Mouse (Mus musculus): ENCODE results near the gene Akap12. TPM values are rescaled to one million over a fixed set of nuclear protein-coding genes. Genes with fewer than 3 reads are reported as not detected.

Akap12 gene
- polyA plus RNA-seq (2015; fragmentation: Nextera tagmentation; extraction: Ambion mirVana) = 29.7 and 30.9 TPM in 2 replicates

DNA sequence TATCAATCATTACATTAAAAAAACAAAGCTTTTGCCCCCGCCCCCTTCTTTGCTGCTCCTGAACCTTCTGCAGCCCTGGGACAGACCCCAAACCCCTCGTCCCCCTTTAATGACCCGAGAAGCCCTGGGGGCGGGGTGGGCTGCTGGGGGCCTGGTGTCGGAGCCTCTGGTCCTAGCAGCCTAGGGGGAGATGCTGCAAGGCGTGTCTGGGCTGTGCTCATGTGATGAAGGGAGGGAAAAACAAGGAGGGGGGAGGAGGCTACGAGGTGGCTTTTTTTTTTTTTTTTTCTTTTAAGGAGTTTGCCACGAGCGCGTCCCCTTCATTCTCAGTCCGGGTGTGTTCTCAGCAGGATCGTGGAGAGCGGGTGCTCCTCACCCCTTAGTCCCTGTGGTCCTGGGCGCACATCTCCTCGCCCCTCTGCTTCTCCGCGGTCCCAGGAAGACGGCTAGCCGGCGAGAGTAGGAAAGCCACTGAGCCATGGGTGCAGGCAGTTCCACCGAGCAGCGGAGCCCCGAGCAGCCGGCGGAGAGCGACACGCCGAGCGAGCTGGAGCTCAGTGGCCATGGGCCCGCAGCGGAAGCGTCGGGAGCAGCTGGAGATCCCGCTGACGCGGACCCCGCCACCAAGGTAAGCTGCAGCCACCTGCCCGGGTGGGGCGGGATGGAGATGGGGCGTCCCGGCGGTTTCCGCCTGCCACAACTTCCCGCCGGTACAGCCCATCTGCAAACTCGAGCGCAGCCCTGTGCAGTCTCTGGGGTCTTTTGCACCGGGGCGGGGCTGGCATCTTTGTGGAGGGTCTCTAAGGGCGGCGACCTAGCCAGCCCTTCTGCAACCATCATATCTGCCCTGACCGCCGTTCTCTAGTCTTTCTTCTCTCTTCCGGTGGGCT lies at the start of gene Akap12:
Akap12 (plus strand) TSS at position 340 of the 890 bp plus-strand sequence.
- ATAC-seq (ENCODE audit: low FRiP score, low read depth) = peak; percentile 66
- H3K4me1 ChIP-seq = peaks cover 16% of the 10 kb centered on the region
- peak within 1 kb of the TSS; percentile 94 for H3K4me2 ChIP-seq (replicated peaks)
- H3K36me3 ChIP-seq = no peaks in the 10 kb centered on the region
- WGBS = under 1% methylated on average over 53 of the region's 54 CpGs
- peaks cover 4% of the 10 kb centered on the region; the same call in 1 of the 2 replicates for H3K27me3 ChIP-seq
- H3K27ac ChIP-seq = no peak within 1 kb of the TSS
- no peaks in the 10 kb centered on the region for H3K9me3 ChIP-seq
- peak within 1 kb of the TSS; percentile 79 for H3K9ac ChIP-seq
- peak within 1 kb of the TSS; percentile 65 for H3K4me3 ChIP-seq

DNA sequence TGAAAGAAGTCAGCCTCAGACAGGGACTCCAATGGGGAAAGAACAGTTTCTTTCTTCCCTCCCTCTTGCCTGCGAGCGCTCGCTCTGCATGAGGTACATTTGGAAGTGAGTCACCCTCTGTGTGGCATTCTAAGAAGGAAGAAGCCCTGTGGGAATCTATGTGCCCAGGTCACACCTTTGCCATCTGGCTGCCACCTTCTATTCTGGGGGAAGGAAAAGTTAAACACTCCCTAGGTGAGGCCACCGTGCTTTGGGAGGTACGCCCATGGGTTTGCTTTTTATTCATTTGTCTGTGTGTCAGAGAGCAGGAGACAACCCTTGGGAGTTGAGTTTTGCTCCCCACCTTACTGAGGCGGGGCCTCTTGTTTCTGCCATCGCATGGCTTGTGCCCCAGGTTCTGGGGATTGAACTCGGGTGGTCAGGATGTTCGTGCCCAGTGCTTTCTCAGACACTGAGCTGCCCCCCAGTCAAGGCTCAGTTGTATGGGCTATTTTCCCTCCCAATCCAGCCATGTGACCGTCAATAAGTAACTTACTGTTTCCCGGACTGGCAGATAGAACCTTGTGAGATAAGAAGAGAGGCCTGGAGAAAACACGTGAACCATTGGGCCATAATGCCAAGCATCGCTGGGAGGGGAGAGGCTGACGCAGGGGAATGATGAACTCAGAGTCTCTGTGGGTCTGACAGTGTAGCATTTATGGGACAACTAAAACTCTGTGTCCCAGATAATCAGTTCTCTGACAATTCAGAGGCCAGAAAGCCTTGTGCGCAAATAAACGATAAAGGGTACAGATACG lies 35.4 kb upstream of the Akap12 start:
- Histone ChIP-seq H3K4me1 (no peaks in the 10 kb centered on the region), H3K9me3 (no peaks in the 10 kb centered on the region), H3K27me3 (no peaks in the 10 kb centered on the region), H3K27ac (no peak overlapping the region), H3K9ac (no peak overlapping the region), H3K4me2 (replicated peaks) (no peak overlapping the region), H3K36me3 (no peaks in the 10 kb centered on the region), H3K4me3 (no peak overlapping the region)
- ATAC-seq (ENCODE audit: low FRiP score, low read depth) = no peak
- 83% methylated on average over 17 of the region's 17 CpGs for WGBS

DNA sequence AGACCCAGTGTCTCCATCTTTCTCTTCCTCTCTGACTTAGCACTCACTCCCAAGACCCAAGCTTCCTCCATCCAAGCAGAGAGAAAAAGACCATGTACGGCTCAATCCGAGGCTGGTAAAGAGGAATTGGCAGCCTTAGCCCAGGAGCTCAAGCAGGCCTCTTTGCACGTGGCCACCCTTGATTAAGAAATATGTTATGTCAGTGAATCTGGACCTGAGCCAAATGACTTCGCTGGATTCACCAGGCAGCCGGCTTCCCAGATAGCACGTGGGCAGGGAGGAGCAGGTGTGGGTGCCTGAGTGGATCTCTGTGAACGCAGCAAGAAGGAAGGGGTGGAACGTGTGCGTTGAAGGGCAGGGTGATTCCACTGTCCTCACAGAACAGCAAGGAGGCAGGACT lies 33.1 kb upstream of the Akap12 start:
- H3K4me2 ChIP-seq (replicated peaks) = no peak overlapping the region
- no peak for ATAC-seq (ENCODE audit: low FRiP score, low read depth)
- no peaks in the 10 kb centered on the region for H3K4me1 ChIP-seq
- WGBS = 54% methylated on average over 9 of the region's 9 CpGs
- no peaks in the 10 kb centered on the region for H3K36me3 ChIP-seq
- no peaks in the 10 kb centered on the region for H3K9me3 ChIP-seq
- no peak overlapping the region for H3K9ac ChIP-seq
- H3K27me3 ChIP-seq = no peaks in the 10 kb centered on the region
- no peak overlapping the region for H3K27ac ChIP-seq
- H3K4me3 ChIP-seq = no peak overlapping the region

DNA sequence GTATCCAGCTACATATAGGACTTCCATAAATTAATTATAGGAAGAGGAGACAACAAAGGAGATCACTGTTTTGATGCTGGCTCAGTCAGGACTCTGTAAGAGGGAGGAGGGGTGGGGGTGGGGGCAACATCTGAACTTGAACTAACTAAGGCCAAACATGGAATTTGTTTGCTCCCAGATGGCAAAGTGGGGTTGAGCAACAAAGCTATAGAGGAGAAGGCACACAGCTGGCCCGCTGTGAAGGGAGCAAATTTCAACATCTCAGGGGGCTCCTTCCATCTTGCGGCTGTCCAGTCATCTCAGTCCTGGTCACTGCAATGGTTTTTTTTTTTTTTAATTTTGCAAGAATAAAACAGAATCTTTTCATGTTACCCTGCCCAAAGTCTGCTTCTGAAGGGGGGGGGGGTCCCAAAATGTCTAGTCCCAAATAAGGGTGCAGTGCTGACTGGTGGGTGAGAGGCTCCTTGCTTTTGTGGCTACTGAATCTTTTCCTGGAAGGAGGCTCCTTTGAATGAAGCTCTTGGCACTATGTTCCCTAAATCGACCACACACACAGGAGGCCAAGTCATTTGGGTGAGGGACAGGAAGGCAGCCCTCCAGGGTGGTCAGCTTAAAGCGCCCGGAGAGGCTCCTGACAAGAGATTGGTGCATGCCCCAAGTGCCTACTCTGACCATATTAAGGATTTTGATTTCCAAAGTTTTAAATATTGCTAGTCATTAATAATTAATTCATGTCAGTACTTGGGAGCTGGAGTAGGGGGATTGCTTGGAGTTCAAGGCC lies 26.2 kb upstream of the Akap12 start:
- Histone ChIP-seq H3K36me3 (no peaks in the 10 kb centered on the region), H3K4me2 (replicated peaks) (no peak overlapping the region), H3K4me3 (no peak overlapping the region), H3K9me3 (no peaks in the 10 kb centered on the region), H3K9ac (no peak overlapping the region), H3K4me1 (no peaks in the 10 kb centered on the region), H3K27me3 (no peaks in the 10 kb centered on the region), H3K27ac (no peak overlapping the region)
- no peak for ATAC-seq (ENCODE audit: low FRiP score, low read depth)
- 70% methylated on average over 5 of the region's 5 CpGs for WGBS

DNA sequence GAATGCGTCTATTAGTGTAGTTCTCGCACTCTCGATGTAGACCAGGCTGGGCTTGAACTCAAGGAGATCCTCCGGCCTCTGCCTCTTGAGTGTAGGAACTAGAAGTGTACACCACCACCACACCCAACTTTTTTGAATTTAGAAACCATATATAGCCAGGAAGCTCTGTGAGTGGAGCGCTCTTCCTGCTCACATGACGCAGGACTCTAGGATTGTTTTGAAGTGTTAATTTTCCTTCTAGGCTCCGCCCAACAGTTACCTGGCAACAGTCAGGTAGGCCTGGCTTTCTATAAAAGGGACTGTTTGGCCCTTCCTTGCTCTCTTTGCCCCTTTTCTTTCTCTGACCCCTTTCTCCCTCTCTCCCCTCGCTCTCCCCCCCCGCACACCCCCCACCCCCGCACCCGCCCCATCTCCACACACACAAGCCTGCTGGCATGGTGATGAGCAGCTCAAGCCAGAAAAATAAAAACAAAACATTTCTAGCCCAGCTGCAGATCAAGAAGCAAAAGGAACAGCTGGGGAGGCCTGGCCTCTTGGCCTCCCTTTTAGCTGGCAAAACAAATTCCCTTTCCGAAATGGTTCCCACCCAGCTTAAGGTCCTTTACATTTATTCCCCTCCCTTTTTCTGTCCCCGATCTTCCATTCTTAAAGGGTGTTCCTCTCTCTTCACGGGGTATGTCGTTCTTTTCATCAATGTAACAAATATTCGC lies 22.4 kb upstream of the Akap12 start:
- WGBS = 88% methylated on average over 15 of the region's 16 CpGs
- Histone ChIP-seq H3K36me3 (no peaks in the 10 kb centered on the region), H3K9me3 (no peaks in the 10 kb centered on the region), H3K4me3 (no peak overlapping the region), H3K4me1 (no peaks in the 10 kb centered on the region), H3K27ac (no peak overlapping the region), H3K4me2 (replicated peaks) (no peak overlapping the region), H3K9ac (no peak overlapping the region), H3K27me3 (no peaks in the 10 kb centered on the region)
- ATAC-seq (ENCODE audit: low FRiP score, low read depth) = no peak

DNA sequence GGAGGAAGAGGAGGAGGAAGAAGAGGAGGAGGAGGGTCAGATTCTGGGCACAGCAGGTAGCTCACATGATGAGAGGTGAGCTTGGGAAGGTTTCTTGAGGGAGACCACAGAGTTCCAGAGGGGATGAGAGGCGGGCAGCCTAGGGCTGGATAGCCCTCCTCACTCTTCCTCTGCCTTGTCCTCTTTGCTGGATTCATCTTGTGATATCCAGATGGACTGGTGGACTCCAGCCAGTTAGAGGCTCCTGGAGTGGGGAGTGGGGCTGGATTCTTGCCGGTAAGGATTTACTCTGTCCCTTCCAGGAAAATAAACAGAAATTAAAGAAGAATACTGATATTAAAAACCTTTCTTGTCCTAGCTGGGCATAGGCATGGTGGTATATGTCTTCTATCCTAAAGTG lies 20.4 kb upstream of the Akap12 start:
- Histone ChIP-seq H3K4me2 (replicated peaks) (no peak overlapping the region), H3K27ac (no peak overlapping the region), H3K27me3 (no peaks in the 10 kb centered on the region), H3K4me3 (no peak overlapping the region), H3K9me3 (no peaks in the 10 kb centered on the region), H3K4me1 (no peaks in the 10 kb centered on the region), H3K36me3 (no peaks in the 10 kb centered on the region), H3K9ac (no peak overlapping the region)
- ATAC-seq (ENCODE audit: low FRiP score, low read depth) = no peak
- 79% methylated on average over 2 of the region's 2 CpGs for WGBS

DNA sequence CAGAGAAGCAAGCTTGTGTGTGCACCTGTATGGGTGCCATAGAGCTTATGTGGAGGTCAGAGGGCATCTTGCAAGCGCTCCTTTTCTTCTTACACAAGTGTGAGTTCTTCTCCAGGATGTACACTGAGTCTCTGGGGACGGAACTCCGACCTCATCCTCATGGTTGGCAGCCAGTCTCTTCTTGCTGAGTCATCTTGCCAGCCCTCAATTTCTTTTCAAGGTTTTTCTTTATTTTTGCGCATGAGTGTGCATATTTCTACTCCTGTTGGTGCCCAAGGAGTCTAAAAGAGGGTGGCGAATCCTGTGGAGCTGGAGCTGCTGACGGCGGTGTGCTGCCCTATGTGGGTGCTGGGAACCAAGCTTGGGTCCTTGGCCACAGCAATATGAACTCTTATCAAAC lies 19.8 kb upstream of the Akap12 start:
- Histone ChIP-seq H3K4me1 (no peaks in the 10 kb centered on the region), H3K36me3 (no peaks in the 10 kb centered on the region), H3K27ac (no peak overlapping the region), H3K4me3 (no peak overlapping the region), H3K27me3 (no peaks in the 10 kb centered on the region), H3K9me3 (no peaks in the 10 kb centered on the region), H3K4me2 (replicated peaks) (no peak overlapping the region), H3K9ac (no peak overlapping the region)
- no peak for ATAC-seq (ENCODE audit: low FRiP score, low read depth)
- 91% methylated on average over 7 of the region's 7 CpGs for WGBS

DNA sequence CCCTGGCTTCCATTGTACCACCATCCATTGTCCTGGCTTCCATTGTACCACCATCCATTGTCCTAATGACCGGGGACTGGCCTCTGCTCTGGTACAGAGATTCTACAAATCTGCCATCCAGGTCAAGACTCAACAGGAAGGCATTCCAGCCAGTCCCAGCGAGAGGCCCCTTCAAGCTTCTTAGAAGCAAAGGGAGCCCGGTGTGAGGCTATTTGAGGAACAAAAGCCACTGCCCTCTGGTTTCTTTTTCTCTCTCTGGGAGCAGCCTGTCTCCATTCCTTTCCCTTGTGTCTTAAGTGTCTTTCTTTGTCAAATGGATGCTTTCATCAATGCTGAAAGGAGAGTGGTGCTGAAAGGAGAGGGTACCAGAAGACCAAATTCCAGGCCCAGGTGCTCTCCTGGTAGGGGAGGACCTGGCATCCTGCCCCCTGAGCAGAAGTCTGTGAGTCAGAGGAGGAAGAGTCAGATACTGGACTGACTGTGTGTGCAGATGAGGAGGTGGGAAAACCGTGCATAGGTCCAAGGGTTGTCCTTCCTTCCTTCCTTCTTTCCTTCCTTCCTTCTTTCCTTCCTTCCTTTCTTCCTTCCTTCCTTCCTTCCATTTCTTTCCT lies 16.8 kb upstream of the Akap12 start:
- 51% methylated on average over 4 of the region's 4 CpGs for WGBS

DNA sequence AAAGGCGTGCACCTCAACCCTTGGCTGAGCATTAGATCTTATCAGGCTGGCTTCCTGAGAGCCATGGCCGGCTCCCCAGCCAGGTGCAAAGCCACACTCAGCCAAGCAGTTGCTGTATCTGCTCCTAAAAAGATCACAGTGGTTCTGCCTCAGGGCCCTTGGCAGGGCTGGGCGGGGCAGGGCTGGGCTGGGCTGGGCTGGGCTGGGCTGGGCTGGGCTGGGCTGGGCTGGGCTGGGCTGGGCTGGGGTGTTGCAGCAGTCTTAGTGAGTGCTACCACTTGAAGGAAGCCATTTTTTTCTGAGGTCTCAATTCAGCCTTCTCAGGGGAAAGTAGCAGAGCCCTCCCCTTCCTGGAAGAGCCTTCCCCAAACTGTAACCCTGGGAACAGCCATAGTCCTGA lies 15.5 kb upstream of the Akap12 start:
- H3K36me3 ChIP-seq = no peaks in the 10 kb centered on the region
- H3K27ac ChIP-seq = no peak overlapping the region
- no peak overlapping the region for H3K4me3 ChIP-seq
- WGBS = 67% methylated on average over 3 of the region's 3 CpGs
- ATAC-seq (ENCODE audit: low FRiP score, low read depth) = no peak
- H3K4me2 ChIP-seq (replicated peaks) = no peak overlapping the region
- no peaks in the 10 kb centered on the region for H3K4me1 ChIP-seq
- no peaks in the 10 kb centered on the region for H3K27me3 ChIP-seq
- H3K9me3 ChIP-seq = no peaks in the 10 kb centered on the region
- H3K9ac ChIP-seq = no peak overlapping the region

More for the DNA sequence above, 16.8 kb upstream of the Akap12 start:
- Histone ChIP-seq H3K9me3 (no peaks in the 10 kb centered on the region), H3K4me1 (no peaks in the 10 kb centered on the region), H3K4me3 (no peak overlapping the region), H3K9ac (no peak overlapping the region), H3K4me2 (replicated peaks) (no peak overlapping the region), H3K36me3 (no peaks in the 10 kb centered on the region), H3K27me3 (no peaks in the 10 kb centered on the region), H3K27ac (no peak overlapping the region)
- ATAC-seq (ENCODE audit: low FRiP score, low read depth) = no peak

DNA sequence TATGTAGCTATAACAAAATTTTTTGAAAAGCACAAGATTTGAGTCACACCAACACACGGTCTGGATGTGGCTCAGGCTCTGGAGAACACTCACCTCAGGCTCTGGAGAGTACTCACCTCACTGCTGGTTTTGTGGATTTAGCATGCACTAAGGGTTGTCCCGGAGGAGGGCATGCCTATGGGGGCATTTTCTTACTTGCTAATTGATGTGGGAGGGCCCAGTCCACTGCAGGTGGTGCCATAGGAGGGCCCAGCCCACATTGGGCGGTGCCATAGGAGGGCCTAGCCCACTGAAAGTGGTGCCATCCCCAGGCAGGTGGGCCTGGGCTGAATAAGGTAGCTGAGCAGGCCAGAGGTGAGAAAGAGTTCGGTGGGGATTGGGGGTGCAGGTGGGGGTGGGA lies 12.6 kb upstream of the Akap12 start:
- H3K4me1 ChIP-seq = no peaks in the 10 kb centered on the region
- no peak overlapping the region for H3K4me2 ChIP-seq (replicated peaks)
- ATAC-seq (ENCODE audit: low FRiP score, low read depth) = no peak
- no peak overlapping the region for H3K4me3 ChIP-seq
- H3K36me3 ChIP-seq = no peaks in the 10 kb centered on the region
- H3K27ac ChIP-seq = no peak overlapping the region
- no peaks in the 10 kb centered on the region for H3K27me3 ChIP-seq
- no peak overlapping the region for H3K9ac ChIP-seq
- WGBS = 75% methylated on average over 4 of the region's 4 CpGs
- H3K9me3 ChIP-seq = no peaks in the 10 kb centered on the region

DNA sequence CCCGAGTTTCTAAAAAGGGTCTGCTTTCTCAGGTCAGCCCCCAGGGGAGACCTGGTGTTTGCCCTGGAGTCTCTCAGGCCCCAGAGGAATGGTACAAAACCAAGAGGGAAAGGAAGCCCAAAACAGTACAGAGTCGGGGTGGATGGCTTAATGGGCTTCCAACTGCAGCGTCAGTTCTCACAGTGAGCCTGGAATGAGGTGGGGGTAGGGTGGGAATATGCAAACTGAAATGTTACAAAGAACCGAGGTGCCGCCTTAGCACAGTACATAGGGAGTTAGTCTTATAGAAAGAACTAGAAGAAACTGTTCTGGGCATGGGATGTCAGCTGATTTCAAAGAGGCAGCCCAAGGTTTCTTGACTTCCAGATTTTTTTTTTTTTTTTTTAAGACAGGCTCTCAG lies 11.7 kb upstream of the Akap12 start:
- Histone ChIP-seq H3K9ac (no peak overlapping the region), H3K27ac (no peak overlapping the region), H3K4me1 (no peaks in the 10 kb centered on the region), H3K27me3 (no peaks in the 10 kb centered on the region), H3K4me2 (replicated peaks) (no peak overlapping the region), H3K36me3 (no peaks in the 10 kb centered on the region), H3K4me3 (no peak overlapping the region), H3K9me3 (no peaks in the 10 kb centered on the region)
- no peak for ATAC-seq (ENCODE audit: low FRiP score, low read depth)
- 44% methylated on average over 5 of the region's 5 CpGs for WGBS
